Mouse (Mus musculus) splenic B cell, adult 2 months (primary cell): ENCODE results near the gene R3hdm2.

Experiments used
- DNase-seq: peaks from one replicate; pipeline ENCODE4 v3.0.0-alpha.2; 2011; ENCODE audit warnings: low read depth, low spot score
- H3K27me3 ChIP-seq: 2 replicates; pipeline ENCODE4 v1.6.1; 2012; ENCODE audit warnings: mild to moderate bottlenecking, low read length, moderate library complexity, mixed read lengths; ENCODE audit not compliant: control insufficient read depth, poor library complexity, insufficient read depth, severe bottlenecking
- H3K36me3 ChIP-seq: 2 replicates; pipeline ENCODE4 v1.6.1; 2012; ENCODE audit warnings: mild to moderate bottlenecking, low read length, moderate library complexity, mixed read lengths; ENCODE audit not compliant: control insufficient read depth, poor library complexity, insufficient read depth, severe bottlenecking

R3hdm2 gene

DNA sequence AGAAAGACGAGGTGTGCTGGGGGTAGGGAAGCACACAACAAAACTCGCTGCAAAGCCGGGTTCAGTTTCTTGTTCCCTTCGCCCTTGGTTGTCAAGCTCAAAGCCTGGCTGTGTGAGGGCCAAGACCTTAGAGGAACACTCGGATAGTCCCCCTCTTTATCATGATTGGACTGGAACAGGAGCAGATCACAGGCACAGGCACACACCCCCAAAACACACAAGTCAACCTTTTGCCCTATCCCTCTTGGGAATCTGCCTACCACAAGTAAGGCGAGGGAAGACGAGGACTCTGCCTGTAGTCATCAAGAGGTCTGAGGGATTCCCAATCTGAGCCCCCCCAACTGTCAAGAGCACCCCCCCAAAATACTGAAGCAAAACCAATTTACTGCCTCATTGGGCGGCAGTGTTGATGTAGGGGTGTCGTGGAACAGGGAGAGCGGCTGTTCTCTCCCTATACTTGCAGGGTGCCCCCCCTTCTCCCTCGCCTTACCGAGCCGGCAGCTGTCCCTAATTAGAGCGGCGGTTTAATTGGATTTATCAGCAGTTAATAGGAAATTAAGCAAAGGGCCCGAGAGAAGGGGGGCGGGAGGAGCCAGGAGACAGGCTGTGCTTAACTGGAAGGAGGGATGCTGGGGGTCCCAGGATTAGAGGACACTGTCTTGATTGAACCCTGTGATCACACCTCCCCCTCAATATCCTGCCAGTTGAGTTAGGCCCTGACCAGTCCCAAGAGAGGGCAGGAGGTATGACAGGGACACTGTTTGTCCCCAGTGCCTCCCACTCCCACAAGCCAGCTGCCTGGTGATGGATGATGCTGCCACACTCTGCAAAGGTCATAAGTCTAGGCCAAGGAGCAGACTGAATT is 129.9 kb downstream of the R3hdm2 start:
- no peak for DNase-seq
- Histone ChIP-seq H3K27me3 (no peaks in the 10 kb centered on the region), H3K36me3 (no peaks in the 10 kb centered on the region)

DNA sequence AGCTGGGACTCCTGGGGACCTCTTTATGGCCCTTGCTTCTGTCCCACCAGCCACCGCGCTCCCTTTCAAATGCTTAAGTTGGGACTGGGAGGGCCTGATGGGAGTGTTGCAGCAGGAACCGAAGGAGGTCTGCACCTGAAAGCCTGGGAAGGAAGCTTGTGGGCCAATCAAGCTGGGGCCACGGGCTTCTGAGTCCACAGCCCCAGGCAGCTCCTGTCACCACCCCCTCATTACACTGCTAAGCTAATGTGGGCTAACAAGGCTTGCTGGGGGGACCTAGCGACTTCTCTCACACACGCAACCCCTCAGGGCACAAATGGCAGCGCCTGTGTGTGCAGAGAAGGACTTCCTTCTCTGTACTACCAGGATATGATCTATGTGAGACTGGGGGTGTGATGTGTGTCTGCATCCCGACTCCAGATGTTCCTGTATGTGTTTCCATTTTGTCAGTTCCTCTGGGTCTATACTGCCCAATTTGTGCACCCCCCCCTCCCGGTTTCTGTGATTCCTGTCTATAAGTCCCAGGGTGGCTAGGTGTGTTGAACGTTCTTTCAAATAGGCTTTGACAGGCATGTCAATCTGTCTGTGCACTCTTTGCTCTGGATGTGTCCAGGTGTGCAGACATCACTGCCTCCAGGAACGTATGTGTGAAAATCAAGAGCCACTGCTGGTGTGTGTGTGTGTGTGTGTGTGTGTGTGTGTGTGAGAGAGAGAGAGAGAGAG is 130.9 kb downstream of the R3hdm2 start:
- Histone ChIP-seq H3K27me3 (no peaks in the 10 kb centered on the region), H3K36me3 (no peaks in the 10 kb centered on the region)
- DNase-seq: no peak

DNA sequence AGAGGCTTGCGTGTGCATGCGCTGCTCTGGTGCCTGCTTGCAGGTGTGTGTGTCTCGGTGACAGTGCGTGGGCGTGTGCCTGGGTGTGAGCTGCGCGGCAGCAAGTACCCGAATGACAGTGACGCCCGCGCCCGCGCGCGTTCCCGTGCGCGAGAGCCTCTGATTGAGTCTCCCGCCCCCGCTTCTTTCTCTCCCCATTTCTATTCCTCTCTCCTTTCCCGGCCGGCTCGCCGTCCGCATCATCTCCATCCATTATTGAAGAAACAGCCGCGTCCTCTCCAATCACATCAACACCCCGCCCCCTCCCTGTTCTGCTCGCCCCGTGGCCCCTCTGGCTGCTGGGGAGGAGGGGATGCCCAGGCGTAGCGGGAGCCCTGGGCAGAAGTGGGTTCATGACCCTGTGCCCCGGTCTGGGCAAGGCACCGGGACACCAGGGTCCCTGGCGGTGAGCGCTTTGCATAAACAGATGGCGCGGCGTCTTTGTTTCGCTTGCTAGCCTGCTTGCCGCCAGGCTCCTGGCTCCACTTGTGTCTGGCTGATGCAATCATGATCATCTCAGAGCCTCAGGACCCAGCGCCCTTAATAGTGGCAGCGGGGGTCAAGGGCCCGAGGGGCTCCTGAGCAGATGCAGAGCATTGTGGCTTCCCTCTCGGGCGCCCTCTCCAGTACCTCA is 131.6 kb downstream of the R3hdm2 start:
- no peaks in the 10 kb centered on the region for H3K27me3 ChIP-seq
- peak; percentile 80 for DNase-seq
- H3K36me3 ChIP-seq: no peaks in the 10 kb centered on the region

DNA sequence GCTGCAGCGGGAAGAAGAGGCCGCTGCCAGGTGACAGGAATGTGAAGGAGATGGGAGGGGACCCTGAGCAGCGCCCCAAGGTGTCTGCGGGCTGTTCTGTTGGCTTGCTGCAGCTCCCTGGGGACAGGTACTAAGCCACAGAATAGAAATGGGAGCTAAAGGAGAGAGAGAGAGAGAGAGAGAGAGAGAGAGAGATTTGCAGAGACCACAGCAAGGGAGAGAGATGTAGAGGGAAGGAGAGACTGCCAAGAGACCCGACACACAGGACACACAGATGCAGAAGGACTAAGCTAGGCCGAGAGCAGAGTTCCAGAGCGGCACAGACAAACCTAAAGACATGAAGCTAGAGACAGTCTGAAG is 132.2 kb downstream of the R3hdm2 start:
- H3K36me3 ChIP-seq: peaks cover 1% of the 10 kb centered on the region

DNA sequence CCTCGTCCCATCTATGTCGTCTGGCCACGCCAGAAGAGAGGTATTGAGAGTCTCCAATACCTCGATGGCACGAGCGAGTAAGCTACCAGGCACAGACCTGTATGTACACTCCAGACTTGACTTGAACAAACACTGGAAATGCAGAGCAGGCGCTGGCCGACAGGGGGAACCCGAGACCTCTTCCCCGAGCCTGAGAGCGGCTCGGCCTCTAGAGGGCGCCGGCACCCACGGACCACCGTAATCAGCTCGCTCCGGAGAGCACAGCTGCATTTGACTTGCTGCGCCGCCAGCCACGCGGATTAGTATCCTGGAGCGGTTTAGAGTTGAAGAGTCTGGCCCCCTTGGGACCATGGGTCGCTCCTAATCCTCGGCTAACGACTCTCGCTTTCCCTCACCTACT is 132.7 kb downstream of the R3hdm2 start:
- H3K36me3 ChIP-seq: peaks cover 2% of the 10 kb centered on the region
- DNase-seq: peak; percentile 95
- no peaks in the 10 kb centered on the region for H3K27me3 ChIP-seq

More for the DNA sequence above, 132.2 kb downstream of the R3hdm2 start:
- DNase-seq: no peak
- H3K27me3 ChIP-seq: no peaks in the 10 kb centered on the region

DNA sequence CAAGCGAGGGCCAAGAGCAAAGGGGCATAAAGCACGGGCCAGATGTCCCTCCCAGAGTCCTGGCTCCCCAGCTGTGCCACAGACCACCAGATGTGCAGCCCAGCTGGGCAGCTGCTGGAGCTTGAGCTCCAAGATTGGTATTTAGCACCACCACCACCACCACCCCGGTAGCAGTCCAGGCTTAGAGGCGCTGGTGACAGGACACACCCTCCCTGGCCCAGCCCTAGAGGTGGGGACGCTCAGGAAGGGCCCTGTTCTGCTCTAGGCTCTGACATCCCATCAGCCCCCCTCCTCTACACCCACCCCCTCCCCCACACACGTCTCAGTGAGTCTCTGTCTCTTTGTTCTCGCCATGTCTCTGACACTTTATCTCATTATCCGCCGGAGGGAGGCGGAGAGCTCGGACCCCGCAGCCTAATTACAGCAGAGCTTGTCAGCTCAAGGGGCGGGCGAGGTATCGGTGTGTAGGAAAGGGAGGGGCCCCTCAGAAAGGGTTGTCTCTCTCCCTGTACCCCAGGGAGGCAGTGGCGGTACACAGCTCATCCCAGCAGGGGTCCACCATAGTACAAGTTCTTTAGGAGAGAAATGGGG is 133.5 kb downstream of the R3hdm2 start:
- no peak for DNase-seq
- H3K27me3 ChIP-seq: no peaks in the 10 kb centered on the region

DNA sequence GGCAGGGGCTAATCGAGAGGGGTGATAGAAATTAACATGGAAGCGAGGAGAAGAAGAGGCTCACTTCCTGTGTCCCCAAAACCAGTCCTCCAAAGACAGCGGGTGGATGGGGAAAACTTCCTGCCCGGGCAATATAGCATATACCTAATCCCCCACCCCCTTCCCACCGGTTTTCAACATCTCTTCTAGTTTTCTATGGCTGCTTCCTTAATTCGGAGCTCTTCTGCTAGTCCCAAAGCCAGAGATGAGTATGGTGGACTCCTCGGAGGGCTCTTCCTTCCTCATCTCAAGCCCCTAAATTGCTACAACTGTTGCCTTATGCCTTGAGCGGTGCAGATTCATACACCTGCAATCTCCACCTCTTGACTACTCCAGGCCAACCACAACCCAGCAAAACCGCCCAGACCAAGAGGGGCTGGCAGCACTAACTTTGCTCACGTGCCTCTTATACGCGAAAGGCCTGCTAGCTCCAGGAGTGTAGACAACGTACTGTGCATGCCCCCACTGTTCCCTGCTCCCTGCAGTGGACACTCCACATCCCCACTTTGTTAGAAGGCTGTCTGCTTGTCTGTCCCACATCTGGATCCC is 134.1 kb downstream of the R3hdm2 start:
- Histone ChIP-seq H3K36me3 (peaks cover 4% of the 10 kb centered on the region), H3K27me3 (no peaks in the 10 kb centered on the region)
- DNase-seq: no peak

More for the DNA sequence above, 133.5 kb downstream of the R3hdm2 start:
- peaks cover 3% of the 10 kb centered on the region for H3K36me3 ChIP-seq

DNA sequence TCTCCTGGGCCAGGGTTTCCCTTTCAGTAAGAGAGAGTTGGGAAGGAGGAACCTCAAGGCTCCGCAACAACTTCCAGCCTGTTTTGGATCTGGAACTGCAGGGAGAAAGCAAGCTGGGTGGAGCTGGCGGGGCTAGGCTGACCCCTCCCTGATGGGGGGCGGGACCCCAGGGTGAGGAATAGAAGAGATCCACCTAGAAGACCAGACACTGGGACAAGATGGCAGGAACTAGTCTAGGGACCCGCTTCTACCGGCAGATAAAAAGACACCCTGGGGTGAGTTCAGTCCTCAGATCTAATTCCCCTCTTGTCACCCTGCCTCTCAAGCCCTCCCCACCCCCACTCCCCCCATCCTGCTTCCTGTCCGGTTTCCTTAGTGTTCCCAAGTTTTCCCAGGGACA is 134.6 kb downstream of the R3hdm2 start, which contains the start of gene Ndufa4l2:
TSS of gene Ndufa4l2 (plus strand) at position 204 of the 400 bp plus-strand sequence.
- no peak for DNase-seq
- Histone ChIP-seq H3K36me3 (peaks cover 6% of the 10 kb centered on the region), H3K27me3 (no peaks in the 10 kb centered on the region)

DNA sequence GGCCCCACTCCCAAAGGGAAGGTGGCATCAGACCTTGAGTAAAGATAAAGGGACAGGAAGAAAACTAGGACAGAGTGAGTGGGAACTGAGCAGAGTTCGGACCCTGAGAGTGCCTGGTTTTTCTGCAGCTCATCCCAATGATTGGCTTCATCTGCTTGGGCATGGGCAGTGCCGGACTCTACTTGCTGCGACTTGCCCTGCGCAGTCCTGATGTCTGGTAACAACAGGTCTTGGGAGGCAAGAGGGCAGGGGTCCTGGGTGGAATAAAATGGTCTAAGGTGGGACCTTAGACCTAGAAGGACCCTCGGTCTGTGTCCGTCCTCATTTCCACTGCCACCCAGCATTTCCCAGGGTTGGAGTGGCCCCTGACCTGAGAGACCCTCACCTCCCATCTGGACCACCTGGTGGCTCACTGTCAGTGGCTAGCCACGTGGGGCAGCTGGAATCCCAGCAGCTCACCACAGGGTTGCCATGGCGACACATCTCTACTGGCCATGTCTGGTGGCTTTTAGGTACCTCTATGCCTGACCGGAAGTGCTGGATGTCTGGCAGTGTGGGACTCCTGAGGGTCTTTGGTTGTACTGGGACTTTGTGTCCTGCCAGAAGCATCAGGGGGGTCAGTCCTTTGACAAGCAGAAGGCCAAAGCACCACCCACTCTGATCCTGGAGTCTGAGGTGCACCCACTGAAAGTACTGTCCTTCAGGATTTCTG is 135.3 kb downstream of the R3hdm2 start:
- H3K36me3 ChIP-seq: peaks cover 6% of the 10 kb centered on the region
- DNase-seq: no peak
- H3K27me3 ChIP-seq: no peaks in the 10 kb centered on the region

DNA sequence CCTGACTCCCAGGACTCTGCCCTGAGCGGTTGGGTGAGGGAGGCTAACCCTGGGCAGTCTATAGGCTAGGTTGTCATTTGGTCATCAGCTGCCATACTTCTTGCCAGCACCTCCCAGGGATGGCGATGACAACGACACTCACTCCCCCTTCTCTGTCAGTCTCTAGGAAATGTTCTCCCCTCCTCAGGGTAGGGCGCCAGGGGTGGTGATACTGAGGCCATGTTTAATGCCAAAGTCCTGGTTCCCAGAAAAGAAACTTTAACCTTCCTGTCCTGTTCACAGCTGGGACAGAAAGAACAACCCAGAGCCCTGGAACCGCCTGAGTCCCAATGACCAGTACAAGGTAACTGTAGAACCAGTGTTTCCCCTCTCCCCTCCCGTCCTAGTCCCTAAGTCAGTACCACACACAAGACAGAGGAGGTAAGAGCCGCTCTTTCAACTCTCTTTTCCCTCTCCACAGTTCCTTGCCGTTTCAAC is 135.9 kb downstream of the R3hdm2 start:
- H3K27me3 ChIP-seq: no peaks in the 10 kb centered on the region
- H3K36me3 ChIP-seq: peaks cover 6% of the 10 kb centered on the region
- DNase-seq: no peak

DNA sequence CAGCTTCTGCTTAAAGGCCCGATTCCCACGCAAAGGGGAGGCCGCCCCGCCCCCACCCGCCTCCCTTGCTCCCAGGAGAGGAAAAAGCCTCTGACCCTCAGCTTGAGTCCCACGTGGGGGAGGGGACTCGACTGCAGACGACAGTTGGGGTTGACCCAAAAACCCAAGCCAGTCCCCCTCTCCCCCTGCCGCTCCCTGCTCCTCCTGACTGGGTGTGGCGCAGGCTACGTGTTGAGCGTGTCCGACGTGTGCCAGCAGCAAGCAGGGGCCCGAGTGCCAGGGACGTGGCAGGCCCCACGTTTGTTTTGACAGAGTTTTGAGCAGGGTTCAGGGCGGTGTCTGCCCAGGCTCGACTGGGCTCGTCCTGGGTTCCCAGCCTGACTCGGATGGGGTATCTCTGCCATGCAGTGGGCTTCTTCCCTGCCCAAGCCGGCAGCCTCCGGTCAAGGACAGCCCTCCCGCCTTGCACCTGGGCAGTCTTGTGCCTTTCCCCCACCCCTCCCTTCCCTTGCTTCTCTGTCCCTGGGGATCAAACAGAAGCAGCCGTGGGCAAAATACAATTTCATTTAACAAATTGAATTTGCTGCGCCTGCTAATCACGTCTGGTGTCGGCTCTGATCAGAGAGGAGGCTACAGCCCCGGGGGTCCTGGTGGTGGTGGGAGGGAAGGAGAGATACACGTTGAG is 136.6 kb downstream of the R3hdm2 start:
- Histone ChIP-seq H3K27me3 (no peaks in the 10 kb centered on the region), H3K36me3 (peaks cover 6% of the 10 kb centered on the region)
- DNase-seq: no peak

DNA sequence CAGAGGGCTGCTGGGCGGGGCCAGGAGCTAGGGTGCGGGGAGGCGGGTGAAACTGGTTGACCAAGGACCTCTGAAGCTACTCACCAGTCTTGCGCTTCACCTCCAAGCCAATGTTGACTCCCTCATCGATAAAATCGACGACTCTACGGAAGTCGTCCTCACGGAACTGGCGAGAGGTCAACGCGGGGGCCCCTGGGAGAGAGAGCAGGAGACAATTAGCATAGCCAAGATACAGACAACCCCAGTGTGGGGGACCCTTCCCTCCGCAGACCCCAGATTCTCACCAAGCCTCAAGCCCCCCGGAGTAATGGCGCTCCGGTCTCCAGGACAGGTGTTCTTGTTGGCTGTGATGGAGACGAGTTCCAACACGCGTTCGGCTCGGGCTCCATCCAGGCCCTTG is 137.8 kb downstream of the R3hdm2 start:
- no peaks in the 10 kb centered on the region for H3K27me3 ChIP-seq
- peaks cover 6% of the 10 kb centered on the region for H3K36me3 ChIP-seq
- no peak for DNase-seq

DNA sequence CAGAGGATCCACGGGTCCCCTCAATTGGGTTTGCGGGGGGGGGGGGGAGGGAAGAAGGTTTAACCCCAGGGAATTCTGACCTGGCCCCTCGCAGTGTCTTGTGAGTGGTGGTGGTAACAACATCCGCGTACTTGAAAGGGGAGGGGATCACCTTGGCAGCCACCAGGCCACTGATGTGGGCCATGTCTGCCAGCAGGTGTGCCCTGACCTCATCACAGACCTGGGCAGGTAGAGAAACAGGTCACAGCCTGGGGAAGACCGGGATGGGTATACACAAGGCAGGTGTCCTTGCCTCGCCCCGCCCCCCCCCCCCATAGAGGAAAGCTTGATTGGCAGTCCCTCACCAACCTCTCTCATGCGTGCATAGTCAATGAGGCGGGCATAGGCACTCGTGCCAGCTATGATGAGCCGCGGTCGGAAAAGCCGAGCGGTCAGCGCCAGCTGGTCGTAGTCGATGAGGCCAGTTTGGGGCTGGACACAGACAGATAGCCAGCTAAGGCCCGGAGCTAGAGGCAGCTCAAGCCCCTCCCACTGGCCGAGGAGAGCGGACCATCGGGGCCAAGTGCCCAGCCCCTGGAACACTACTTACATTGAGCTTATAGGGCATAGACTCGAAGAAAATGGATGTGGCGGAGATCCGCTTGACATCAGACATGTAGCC is 139.0 kb downstream of the R3hdm2 start:
- no peaks in the 10 kb centered on the region for H3K27me3 ChIP-seq
- DNase-seq: no peak
- H3K36me3 ChIP-seq: peaks cover 6% of the 10 kb centered on the region
